Mouse (Mus musculus) adrenal gland, adult 2 months (tissue): ENCODE data around the gene Rxra. TPM values are rescaled to one million over a fixed set of nuclear protein-coding genes. Genes with fewer than 3 reads are reported as not detected.

Source experiments
- DNase-seq: peaks from one replicate; pipeline ENCODE4 v3.0.0; 2021
- polyA plus RNA-seq: library from polyadenylated mRNA; depleted of rRNA; stranded (reverse); fragments of >200 nt; gene quantifications from 2 replicates; pipeline ENCODE4 v1.2.3, GENCODE M21; 2012
- total RNA-seq, 2 experiments: library from RNA; stranded (reverse); gene quantifications; 2 replicates each; pipeline ENCODE4 v1.2.3; 2021

The Rxra gene
- total and polyA plus RNA-seq, 3 experiments = 59.4 to 84.5 (median 71.6) TPM

- no peak for DNase-seq
These were observed 62.2 kb downstream of the Rxra start for GRCm38 (mm10) chr2:27738396-27738795.

GRCm38 (mm10) chr2:27740091-27740608, 63.9 kb downstream of the Rxra start:
- DNase-seq = peak; percentile 94

- no peak for DNase-seq
These were observed 66.9 kb downstream of the Rxra start for GRCm38 (mm10) chr2:27743177-27743576.

- DNase-seq = no peak
These were observed 67.8 kb downstream of the Rxra start for GRCm38 (mm10) chr2:27743863-27744611.

- DNase-seq = peak; percentile 35
These were observed 68.5 kb downstream of the Rxra start for GRCm38 (mm10) chr2:27744612-27745351.

- peak; percentile 33 for DNase-seq
These were observed 69.7 kb downstream of the Rxra start for GRCm38 (mm10) chr2:27745673-27746620.

GRCm38 (mm10) chr2:27746854-27747253, 70.6 kb downstream of the Rxra start:
- DNase-seq = no peak

GRCm38 (mm10) chr2:27748984-27749383, 72.7 kb downstream of the Rxra start:
- no peak for DNase-seq

GRCm38 (mm10) chr2:27750399-27751134, 74.3 kb downstream of the Rxra start:
- no peak for DNase-seq

GRCm38 (mm10) chr2:27751135-27751519, 74.9 kb downstream of the Rxra start:
- DNase-seq = no peak

- no peak for DNase-seq
These were observed 75.6 kb downstream of the Rxra start for GRCm38 (mm10) chr2:27751803-27752202.

- no peak for DNase-seq
These were observed 77.9 kb downstream of the Rxra start for GRCm38 (mm10) chr2:27754094-27754493.

GRCm38 (mm10) chr2:27755986-27756641, 79.9 kb downstream of the Rxra start:
- no peak for DNase-seq

GRCm38 (mm10) chr2:27758414-27759301, 82.4 kb downstream of the Rxra start:
- DNase-seq = peak; percentile 94

- DNase-seq = no peak
These were observed 83.2 kb downstream of the Rxra start for GRCm38 (mm10) chr2:27759431-27759830.

- no peak for DNase-seq
These were observed 85.2 kb downstream of the Rxra start for GRCm38 (mm10) chr2:27761260-27761995.

- no peak for DNase-seq
These were observed 85.7 kb downstream of the Rxra start for GRCm38 (mm10) chr2:27761996-27762340.

- DNase-seq = no peak
These were observed 86.3 kb downstream of the Rxra start for GRCm38 (mm10) chr2:27762509-27762908.
